Mouse (Mus musculus) limb, embryonic 12.5 days (tissue): ENCODE measurements around the gene Spo11. TPM values are rescaled to one million over a fixed set of nuclear protein-coding genes. Genes with fewer than 3 reads are reported as not detected.

Experiments
- ATAC-seq: fragments of 200-750 bp; cut with Nextera tagmentation; 2 replicates; pipeline ENCODE4 v1.8.0; 2017; ENCODE audit warnings: low read depth, moderate TSS enrichment; ENCODE audit not compliant: insufficient number of reproducible peaks, insufficient read depth, low FRiP score, low TSS enrichment
- H3K27ac ChIP-seq: fragments of 300-500 bp; sonication (generic); 2 replicates; pipeline ENCODE4 v1.5.1; 2016; ENCODE audit warnings: mild to moderate bottlenecking, moderate library complexity
- H3K27me3 ChIP-seq: fragments of 300-500 bp; sonication (generic); 2 replicates; pipeline ENCODE4 v1.6.1; 2016; ENCODE audit warnings: mild to moderate bottlenecking, moderate library complexity
- H3K36me3 ChIP-seq: fragments of 300-500 bp; sonication (generic); 2 replicates; pipeline ENCODE4 v1.6.1; 2016; ENCODE audit warnings: mild to moderate bottlenecking, moderate library complexity
- H3K4me1 ChIP-seq: fragments of 300-500 bp; sonication (generic); replicated peaks from 2 replicates; pipeline ENCODE4 v1.6.1; 2016
- H3K4me2 ChIP-seq: fragments of 300-500 bp; sonication (generic); 2 replicates; pipeline ENCODE4 v1.6.1; 2016; ENCODE audit warnings: mild to moderate bottlenecking, moderate library complexity
- H3K4me3 ChIP-seq: fragments of 300-500 bp; sonication (generic); replicated peaks from 2 replicates; pipeline ENCODE4 v1.5.1; 2016; ENCODE audit warnings: mild to moderate bottlenecking
- H3K9ac ChIP-seq: fragments of 300-500 bp; sonication (generic); replicated peaks from 2 replicates; pipeline ENCODE4 v1.6.1; 2016; ENCODE audit warnings: mild to moderate bottlenecking, moderate library complexity
- H3K9me3 ChIP-seq: fragments of 300-500 bp; sonication (generic); 2 replicates; pipeline ENCODE4 v1.6.1; 2016; ENCODE audit warnings: mild to moderate bottlenecking, moderate library complexity
- WGBS: fragments of 180-500 bp; shearing (Covaris S2); methylation state at CpG from one replicate; pipeline ENCODE4 v1.1.7; 2016; 5-methylcytosine and 5-hydroxymethylcytosine counted together
- polyA plus RNA-seq: library from polyadenylated mRNA; unstranded; fragments of >200 nt; fragmentation: Nextera tagmentation; extraction: Ambion mirVana; gene quantifications from 2 replicates; pipeline ENCODE4 v1.2.1, GENCODE M21; 2016

The Spo11 gene
- polyA plus RNA-seq, 1 experiment from 2014 or later = 1.6 TPM

DNA sequence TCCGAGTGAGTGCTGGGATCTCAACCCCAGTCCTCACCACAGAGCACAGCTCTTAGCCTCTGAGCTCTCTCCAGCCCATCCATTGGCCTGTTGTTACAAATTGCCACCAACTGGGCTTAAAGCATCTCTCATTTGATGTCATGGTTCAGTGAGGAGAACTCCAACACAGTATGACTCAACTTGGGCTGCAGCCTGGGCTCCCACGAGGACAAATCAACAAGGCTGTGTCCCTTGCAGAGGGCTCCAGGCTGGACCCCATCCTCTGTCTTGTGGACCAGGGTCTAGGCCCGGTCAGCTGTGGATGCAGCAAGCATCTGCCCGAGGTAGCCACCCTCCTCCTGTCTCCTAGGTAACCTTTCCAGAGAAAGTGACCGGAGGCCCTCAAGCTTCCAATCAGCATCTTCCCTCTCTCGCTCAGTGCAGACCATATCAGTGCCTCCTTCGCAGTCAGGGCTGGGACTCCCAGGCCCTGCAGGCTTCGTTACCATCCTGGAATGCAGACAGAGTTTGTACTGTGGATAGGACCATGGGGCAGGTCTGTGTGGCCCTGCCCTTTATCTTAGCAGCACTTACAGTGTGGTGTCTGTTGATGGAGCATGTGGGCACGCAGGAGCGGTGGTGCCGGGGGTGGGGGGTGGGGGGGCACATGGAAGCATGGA lies 65.1 kb downstream of the Spo11 start:
- no peak overlapping the region for H3K4me3 ChIP-seq
- no peak overlapping the region for H3K27ac ChIP-seq
- H3K27me3 ChIP-seq = no peaks in the 10 kb centered on the region
- WGBS = 74% methylated on average over 11 of the region's 11 CpGs
- no peaks in the 10 kb centered on the region for H3K36me3 ChIP-seq
- H3K9me3 ChIP-seq = no peaks in the 10 kb centered on the region
- H3K4me2 ChIP-seq = no peak overlapping the region
- ATAC-seq = no peak
- no peak overlapping the region for H3K9ac ChIP-seq
- no peaks in the 10 kb centered on the region; the same call in 1 of the 2 replicates for H3K4me1 ChIP-seq

Other genes with a start within 250 kb of the Spo11 start
- 31.4 and 31.9 TPM in 2 replicates for gene Bmp7, start 37.4 kb upstream of the Spo11 start, polyA plus RNA-seq
- gene Rae1, start 22.4 kb downstream of the Spo11 start, polyA plus RNA-seq = 157 TPM in 2 replicates
- gene Rbm38, start 42.8 kb downstream of the Spo11 start, polyA plus RNA-seq = 40.1 and 45.6 TPM in 2 replicates
- gene Ctcfl, start 141.8 kb downstream of the Spo11 start, polyA plus RNA-seq = 0.13 TPM in 2 replicates
- 0.08 TPM in 1 of 2 replicates, not detected in the other for gene Pck1, start 175.3 kb downstream of the Spo11 start, polyA plus RNA-seq
- not detected in 2 replicates for gene Zbp1, start 241.2 kb downstream of the Spo11 start, polyA plus RNA-seq